Mouse (Mus musculus): ENCODE data around the gene Emp3. TPM values are rescaled to one million over a fixed set of nuclear protein-coding genes. Genes with fewer than 3 reads are reported as not detected.
"Not testable (repeated sequence)": the region's sequence is repeated elsewhere in the genome, so short reads cannot be mapped to it uniquely, and the experiment has no call there.

Emp3 gene
- 187 and 216 TPM in 2 replicates for polyA plus RNA-seq (2015; fragmentation: Nextera tagmentation; extraction: Ambion mirVana)

DNA sequence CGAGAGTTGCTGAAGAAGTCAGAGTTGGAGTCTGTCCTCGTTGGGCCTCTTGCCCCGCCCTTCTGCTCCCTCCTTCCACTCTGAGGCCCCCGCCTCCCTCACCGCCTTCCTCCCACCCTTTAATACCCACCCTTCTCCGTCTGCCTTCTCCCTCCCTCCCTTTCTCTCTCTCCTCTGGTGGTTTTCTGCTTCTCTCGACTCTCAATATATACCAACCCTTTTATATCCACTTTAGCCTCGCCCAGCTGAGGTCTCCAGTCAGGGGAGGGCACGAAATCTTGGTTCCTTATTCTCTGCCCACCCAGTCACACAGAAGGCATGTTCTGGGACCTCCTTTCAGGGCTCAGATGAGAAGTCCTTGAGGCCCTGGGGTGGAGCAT is at the start of gene Emp3:
Gene Emp3, minus strand, starts transcription at position 163 of the 380 bp plus-strand sequence.
- Histone ChIP-seq H3K36me3 (ENCODE audit: insufficient read depth, low read length) (0 out of 2 replicates have a peak, but pooled peaks cover 2% of the 10 kb centered on the region), H3K27me3 (ENCODE audit: insufficient read depth, low read length) (no peaks in the 10 kb centered on the region), H3K9ac (replicated peaks; ENCODE audit: low read length) (peak within 1 kb of the TSS; percentile 67), H3K4me3 (ENCODE audit: low read length) (peak within 1 kb of the TSS; percentile 55), H3K9me3 (ENCODE audit: low read length) (no peaks in the 10 kb centered on the region), H3K4me1 (ENCODE audit: insufficient read depth, low read length) (peaks cover 66% of the 10 kb centered on the region), H3K4me2 (replicated peaks; ENCODE audit: low read depth, low read length) (peak within 1 kb of the TSS; percentile 61), H3K27ac (ENCODE audit: low read length) (peak within 1 kb of the TSS; percentile 97)
- WGBS, result 18% methylated on average over 9 of the region's 9 CpGs
- no peak for ATAC-seq (ENCODE audit: low FRiP score, low TSS enrichment)

DNA sequence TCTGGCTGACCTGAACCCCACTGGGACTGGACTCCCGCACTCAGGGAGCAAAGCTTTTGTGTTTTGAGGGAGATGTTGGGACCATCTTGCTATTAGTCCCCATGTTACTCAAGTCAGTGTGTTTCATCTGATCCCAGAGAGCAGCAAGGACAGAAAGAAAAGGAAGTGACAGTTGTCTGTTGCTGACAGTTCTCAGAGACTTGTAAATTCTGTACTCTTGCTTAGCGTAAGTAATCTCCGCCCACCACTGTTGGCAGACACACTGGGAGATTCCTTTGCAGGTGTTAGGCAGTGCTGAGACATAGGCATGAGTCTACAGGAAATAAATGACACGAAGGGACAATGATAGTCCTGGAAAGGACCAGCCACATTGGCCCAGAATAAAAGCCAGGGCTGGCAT is 35.4 kb upstream of the Emp3 start:
- H3K4me3 ChIP-seq (ENCODE audit: low read length), result no peak overlapping the region
- H3K9me3 ChIP-seq (ENCODE audit: low read length), result no peaks in the 10 kb centered on the region
- no peak overlapping the region for H3K9ac ChIP-seq (replicated peaks; ENCODE audit: low read length)
- no peak for ATAC-seq (ENCODE audit: low FRiP score, low TSS enrichment)
- no peak overlapping the region for H3K4me2 ChIP-seq (replicated peaks; ENCODE audit: low read depth, low read length)
- no peaks in the 10 kb centered on the region for H3K4me1 ChIP-seq (ENCODE audit: insufficient read depth, low read length)
- H3K36me3 ChIP-seq (ENCODE audit: insufficient read depth, low read length), result no peaks in the 10 kb centered on the region
- H3K27me3 ChIP-seq (ENCODE audit: insufficient read depth, low read length), result no peaks in the 10 kb centered on the region
- 64% methylated on average over 4 of the region's 4 CpGs for WGBS
- no peak overlapping the region for H3K27ac ChIP-seq (ENCODE audit: low read length)

DNA sequence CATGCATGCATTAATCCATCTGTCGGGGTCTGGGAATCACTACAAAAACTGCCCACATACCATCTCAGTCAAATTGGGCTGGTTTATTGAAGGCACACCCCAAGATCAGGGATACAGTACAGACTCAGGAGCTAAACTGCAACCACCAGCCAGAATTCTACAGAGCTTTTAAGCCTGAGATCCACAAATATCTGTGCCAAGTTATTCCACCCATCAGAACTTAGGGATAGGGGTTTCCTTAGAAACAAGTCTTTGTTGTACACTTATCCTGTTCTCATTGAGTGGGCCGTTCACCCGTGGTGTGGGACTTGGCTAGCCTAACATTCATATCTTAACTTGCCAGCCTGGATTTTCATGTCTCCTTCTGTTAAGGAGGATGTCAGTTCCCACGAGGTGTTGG is 27.9 kb upstream of the Emp3 start:
- Histone ChIP-seq H3K9me3 (ENCODE audit: low read length) (no peaks in the 10 kb centered on the region), H3K27me3 (ENCODE audit: insufficient read depth, low read length) (no peaks in the 10 kb centered on the region), H3K27ac (ENCODE audit: low read length) (no peak overlapping the region), H3K9ac (replicated peaks; ENCODE audit: low read length) (no peak overlapping the region), H3K4me3 (ENCODE audit: low read length) (no peak overlapping the region), H3K4me2 (replicated peaks; ENCODE audit: low read depth, low read length) (no peak overlapping the region), H3K4me1 (ENCODE audit: insufficient read depth, low read length) (no peaks in the 10 kb centered on the region), H3K36me3 (ENCODE audit: insufficient read depth, low read length) (no peaks in the 10 kb centered on the region)
- ATAC-seq (ENCODE audit: low FRiP score, low TSS enrichment), result no peak
- WGBS, result 80% methylated on average over 4 of the region's 4 CpGs

DNA sequence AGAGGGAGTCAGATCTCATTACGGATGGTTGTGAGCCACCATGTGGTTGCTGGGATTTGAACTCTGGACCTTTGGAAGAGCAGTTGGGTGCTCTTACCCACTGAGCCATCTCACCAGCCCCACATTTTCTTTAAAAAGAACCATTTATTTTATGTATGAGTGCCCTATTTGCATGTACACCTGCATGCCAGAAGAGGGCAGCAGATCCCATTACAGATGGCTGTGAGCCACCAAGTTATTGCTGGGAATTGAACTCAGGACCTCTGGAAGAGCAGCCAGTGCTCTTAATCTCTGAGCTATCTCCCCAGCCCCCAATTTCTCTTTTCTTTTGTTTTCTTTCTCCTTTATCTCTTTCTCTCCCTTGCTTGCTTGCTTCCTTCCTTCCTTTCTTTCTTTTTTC is 22.1 kb upstream of the Emp3 start:
- not testable (repeated sequence) for H3K4me3 ChIP-seq (ENCODE audit: low read length); H3K27me3 ChIP-seq (ENCODE audit: insufficient read depth, low read length); H3K9me3 ChIP-seq (ENCODE audit: low read length); H3K9ac ChIP-seq (replicated peaks; ENCODE audit: low read length); ATAC-seq (ENCODE audit: low FRiP score, low TSS enrichment); H3K27ac ChIP-seq (ENCODE audit: low read length); H3K36me3 ChIP-seq (ENCODE audit: insufficient read depth, low read length); H3K4me2 ChIP-seq (replicated peaks; ENCODE audit: low read depth, low read length); H3K4me1 ChIP-seq (ENCODE audit: insufficient read depth, low read length)
- WGBS, result no CpG with 5 or more reads among the region's 1 CpGs

DNA sequence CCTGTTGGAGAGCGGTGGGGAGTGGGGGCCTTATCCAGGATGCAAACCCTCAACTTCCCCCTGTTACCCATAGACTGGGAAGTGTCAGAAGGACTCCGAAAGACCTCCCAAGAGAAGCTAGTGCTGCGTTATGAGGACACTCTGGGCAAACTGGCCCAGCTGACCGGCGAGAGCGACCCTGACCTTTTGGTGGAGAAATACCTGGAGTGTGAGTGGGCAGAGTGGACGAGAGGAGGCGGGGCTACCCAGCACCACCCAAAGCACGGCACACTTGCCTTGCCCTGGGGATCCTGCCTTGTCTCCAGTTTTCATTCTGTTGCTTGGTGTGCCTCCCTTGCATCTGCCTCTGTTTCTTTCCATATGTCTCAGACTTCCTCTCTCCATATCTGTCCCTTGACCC is 20.8 kb upstream of the Emp3 start:
- Histone ChIP-seq H3K36me3 (ENCODE audit: insufficient read depth, low read length) (no peaks in the 10 kb centered on the region), H3K9ac (replicated peaks; ENCODE audit: low read length) (no peak overlapping the region), H3K27ac (ENCODE audit: low read length) (no peak overlapping the region), H3K27me3 (ENCODE audit: insufficient read depth, low read length) (no peaks in the 10 kb centered on the region), H3K4me3 (ENCODE audit: low read length) (no peak overlapping the region), H3K4me2 (replicated peaks; ENCODE audit: low read depth, low read length) (no peak overlapping the region), H3K9me3 (ENCODE audit: low read length) (no peaks in the 10 kb centered on the region), H3K4me1 (ENCODE audit: insufficient read depth, low read length) (no peaks in the 10 kb centered on the region)
- WGBS, result 82% methylated on average over 9 of the region's 9 CpGs
- no peak for ATAC-seq (ENCODE audit: low FRiP score, low TSS enrichment)

DNA sequence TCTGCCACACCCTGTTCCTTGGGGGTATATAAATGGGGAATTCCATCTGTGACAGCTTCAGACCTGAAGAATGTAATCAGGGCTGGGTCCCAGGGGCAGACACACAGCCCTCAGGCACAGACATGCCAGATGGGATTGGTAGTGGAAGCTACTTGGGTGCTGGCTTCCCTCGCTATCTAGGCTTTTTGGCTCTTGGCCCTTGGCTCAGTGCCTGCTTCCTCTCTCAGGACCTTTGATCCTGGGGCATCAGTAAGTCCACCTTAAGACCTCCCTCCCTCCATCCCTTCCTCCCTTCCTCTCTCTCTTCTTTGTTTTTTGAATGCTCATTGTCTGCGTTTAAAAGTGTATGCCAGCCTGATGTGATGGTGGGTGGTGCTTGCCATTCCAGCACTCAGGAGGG is 18.6 kb upstream of the Emp3 start:
- Histone ChIP-seq H3K9ac (replicated peaks; ENCODE audit: low read length) (no peak overlapping the region), H3K4me2 (replicated peaks; ENCODE audit: low read depth, low read length) (no peak overlapping the region), H3K4me3 (ENCODE audit: low read length) (no peak overlapping the region), H3K27ac (ENCODE audit: low read length) (no peak overlapping the region), H3K27me3 (ENCODE audit: insufficient read depth, low read length) (no peaks in the 10 kb centered on the region), H3K4me1 (ENCODE audit: insufficient read depth, low read length) (no peaks in the 10 kb centered on the region), H3K9me3 (ENCODE audit: low read length) (no peaks in the 10 kb centered on the region), H3K36me3 (ENCODE audit: insufficient read depth, low read length) (no peaks in the 10 kb centered on the region)
- WGBS, result 38% methylated on average over 2 of the region's 2 CpGs
- no peak for ATAC-seq (ENCODE audit: low FRiP score, low TSS enrichment)

DNA sequence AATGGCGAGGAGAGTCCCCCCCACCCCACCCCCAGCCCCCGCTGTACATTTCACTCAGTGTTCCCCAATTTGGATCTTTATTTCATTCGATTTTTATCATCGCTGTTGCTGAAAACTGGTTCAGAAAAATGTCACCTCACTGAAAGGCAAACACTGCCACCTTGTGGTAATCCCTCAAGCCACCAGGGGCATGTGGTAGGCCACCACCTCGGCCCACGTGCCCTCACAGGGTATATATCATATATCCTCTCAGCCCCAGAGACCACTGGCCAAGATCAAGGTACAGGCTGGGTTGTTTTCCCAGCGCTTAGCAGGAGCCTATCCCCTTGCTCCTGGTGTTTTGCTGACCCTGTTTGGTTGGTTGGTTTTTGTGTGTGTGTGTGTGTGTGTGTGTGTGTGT is 13.9 kb upstream of the Emp3 start:
- no peaks in the 10 kb centered on the region for H3K4me1 ChIP-seq (ENCODE audit: insufficient read depth, low read length)
- peak; percentile 67; the same call in 1 of the 2 replicates for ATAC-seq (ENCODE audit: low FRiP score, low TSS enrichment)
- no peak overlapping the region for H3K9ac ChIP-seq (replicated peaks; ENCODE audit: low read length)
- H3K9me3 ChIP-seq (ENCODE audit: low read length), result peaks cover 9% of the 10 kb centered on the region; the same call in 1 of the 2 replicates
- 23% methylated on average over 7 of the region's 7 CpGs for WGBS
- no peak overlapping the region for H3K4me3 ChIP-seq (ENCODE audit: low read length)
- 0 out of 2 replicates have a peak, but pooled peaks cover 10% of the 10 kb centered on the region for H3K36me3 ChIP-seq (ENCODE audit: insufficient read depth, low read length)
- no peaks in the 10 kb centered on the region for H3K27me3 ChIP-seq (ENCODE audit: insufficient read depth, low read length)
- H3K27ac ChIP-seq (ENCODE audit: low read length), result no peak overlapping the region
- H3K4me2 ChIP-seq (replicated peaks; ENCODE audit: low read depth, low read length), result no peak overlapping the region

DNA sequence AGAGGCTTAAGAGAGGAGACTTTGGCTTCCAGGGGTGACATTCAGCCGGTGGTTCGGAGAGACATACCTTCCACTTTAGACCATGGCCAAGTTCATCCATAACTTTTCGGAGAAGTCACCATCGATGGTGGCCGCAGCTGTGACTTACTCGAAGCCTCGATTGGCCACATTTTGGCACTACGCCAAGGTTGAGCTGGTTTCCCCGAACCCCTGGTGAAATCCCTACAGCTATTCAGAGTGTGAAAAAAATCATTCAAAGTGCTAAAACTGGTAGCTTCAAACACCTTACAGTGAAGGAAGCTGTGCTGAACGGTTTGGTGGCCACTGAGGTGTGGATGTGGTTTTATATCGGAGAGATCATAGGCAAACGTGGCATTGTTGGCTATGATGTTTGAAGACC is 12.6 kb upstream of the Emp3 start:
- H3K27me3 ChIP-seq (ENCODE audit: insufficient read depth, low read length); H3K9ac ChIP-seq (replicated peaks; ENCODE audit: low read length); H3K9me3 ChIP-seq (ENCODE audit: low read length); H3K4me2 ChIP-seq (replicated peaks; ENCODE audit: low read depth, low read length); H3K27ac ChIP-seq (ENCODE audit: low read length); H3K4me3 ChIP-seq (ENCODE audit: low read length); H3K36me3 ChIP-seq (ENCODE audit: insufficient read depth, low read length); ATAC-seq (ENCODE audit: low FRiP score, low TSS enrichment); H3K4me1 ChIP-seq (ENCODE audit: insufficient read depth, low read length): not testable (repeated sequence)
- WGBS, result 92% methylated on average over 12 of the region's 12 CpGs

DNA sequence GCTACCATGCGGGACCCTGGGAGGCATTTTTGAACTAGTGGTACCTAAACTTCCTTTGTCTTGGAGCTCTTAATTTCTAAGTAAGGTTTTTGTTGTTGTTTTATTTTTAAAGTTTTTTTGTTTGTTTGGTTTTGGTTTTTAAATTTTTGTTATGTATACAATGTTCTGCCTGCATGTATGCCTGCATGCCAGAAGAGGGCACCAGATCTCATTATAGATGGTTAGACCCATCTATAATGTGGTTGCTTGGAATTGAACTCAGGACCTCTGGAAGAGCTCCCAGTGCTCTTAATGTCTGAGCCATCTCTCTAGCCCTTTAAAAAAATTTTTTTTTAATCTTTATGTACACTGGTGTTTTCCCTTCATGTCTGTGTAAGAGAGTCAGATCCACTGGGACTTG is 8.5 kb upstream of the Emp3 start:
- no peak overlapping the region for H3K4me2 ChIP-seq (replicated peaks; ENCODE audit: low read depth, low read length)
- H3K27ac ChIP-seq (ENCODE audit: low read length), result no peak overlapping the region
- H3K4me3 ChIP-seq (ENCODE audit: low read length), result no peak overlapping the region
- H3K27me3 ChIP-seq (ENCODE audit: insufficient read depth, low read length), result no peaks in the 10 kb centered on the region
- 0 out of 2 replicates have a peak, but pooled peaks cover 10% of the 10 kb centered on the region for H3K36me3 ChIP-seq (ENCODE audit: insufficient read depth, low read length)
- WGBS, result 100% methylated on average over 1 of the region's 1 CpGs
- ATAC-seq (ENCODE audit: low FRiP score, low TSS enrichment), result no peak
- peaks cover 9% of the 10 kb centered on the region; the same call in 1 of the 2 replicates for H3K9me3 ChIP-seq (ENCODE audit: low read length)
- no peak overlapping the region for H3K9ac ChIP-seq (replicated peaks; ENCODE audit: low read length)
- peaks cover 3% of the 10 kb centered on the region; the same call in 1 of the 2 replicates for H3K4me1 ChIP-seq (ENCODE audit: insufficient read depth, low read length)

DNA sequence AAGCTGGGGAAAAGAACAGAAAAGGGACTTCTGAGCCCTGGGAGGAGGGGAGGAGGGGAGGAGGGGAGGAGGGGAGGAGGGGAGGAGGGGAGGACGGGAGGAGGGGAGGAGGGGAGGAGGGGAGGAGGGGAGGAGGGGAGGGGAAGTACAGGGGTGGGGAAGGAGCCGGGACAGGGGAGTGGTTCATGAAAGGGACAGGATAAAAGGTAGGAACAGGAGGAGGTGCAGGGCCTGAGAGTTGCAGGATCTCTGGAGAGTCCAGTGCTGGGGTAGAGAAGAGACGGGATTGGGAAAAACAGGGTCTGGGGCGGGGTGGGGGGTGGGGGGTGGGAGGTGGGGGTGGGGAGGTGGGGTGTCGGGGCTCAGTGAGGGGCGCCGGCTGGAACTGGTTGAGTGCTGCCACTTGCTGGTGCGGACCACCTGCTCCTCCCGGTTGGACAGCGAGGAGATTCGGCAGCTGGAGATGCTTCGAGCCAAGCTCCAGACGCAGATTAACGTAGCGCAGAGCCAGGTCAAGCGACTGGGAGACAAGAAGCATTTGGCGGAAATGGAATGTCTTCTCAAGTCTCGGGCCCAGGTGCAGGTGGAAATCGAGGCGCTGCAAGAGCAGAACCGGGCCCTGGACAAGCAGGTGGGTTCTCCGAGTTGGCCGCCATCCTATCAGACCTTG is 7.6 kb upstream of the Emp3 start:
- Histone ChIP-seq H3K9ac (replicated peaks; ENCODE audit: low read length) (no peak overlapping the region), H3K4me2 (replicated peaks; ENCODE audit: low read depth, low read length) (peak overlapping the region; percentile 34), H3K4me3 (ENCODE audit: low read length) (0 out of 2 replicates have a peak overlapping the region, but pooled peaks have one; percentile 5), H3K9me3 (ENCODE audit: low read length) (peaks cover 9% of the 10 kb centered on the region; the same call in 1 of the 2 replicates), H3K36me3 (ENCODE audit: insufficient read depth, low read length) (0 out of 2 replicates have a peak, but pooled peaks cover 10% of the 10 kb centered on the region), H3K27me3 (ENCODE audit: insufficient read depth, low read length) (no peaks in the 10 kb centered on the region), H3K27ac (ENCODE audit: low read length) (no peak overlapping the region), H3K4me1 (ENCODE audit: insufficient read depth, low read length) (peaks cover 9% of the 10 kb centered on the region; the same call in 1 of the 2 replicates)
- WGBS, result 14% methylated on average over 21 of the region's 23 CpGs
- ATAC-seq (ENCODE audit: low FRiP score, low TSS enrichment), result no peak
